In the genomic region with DNA sequence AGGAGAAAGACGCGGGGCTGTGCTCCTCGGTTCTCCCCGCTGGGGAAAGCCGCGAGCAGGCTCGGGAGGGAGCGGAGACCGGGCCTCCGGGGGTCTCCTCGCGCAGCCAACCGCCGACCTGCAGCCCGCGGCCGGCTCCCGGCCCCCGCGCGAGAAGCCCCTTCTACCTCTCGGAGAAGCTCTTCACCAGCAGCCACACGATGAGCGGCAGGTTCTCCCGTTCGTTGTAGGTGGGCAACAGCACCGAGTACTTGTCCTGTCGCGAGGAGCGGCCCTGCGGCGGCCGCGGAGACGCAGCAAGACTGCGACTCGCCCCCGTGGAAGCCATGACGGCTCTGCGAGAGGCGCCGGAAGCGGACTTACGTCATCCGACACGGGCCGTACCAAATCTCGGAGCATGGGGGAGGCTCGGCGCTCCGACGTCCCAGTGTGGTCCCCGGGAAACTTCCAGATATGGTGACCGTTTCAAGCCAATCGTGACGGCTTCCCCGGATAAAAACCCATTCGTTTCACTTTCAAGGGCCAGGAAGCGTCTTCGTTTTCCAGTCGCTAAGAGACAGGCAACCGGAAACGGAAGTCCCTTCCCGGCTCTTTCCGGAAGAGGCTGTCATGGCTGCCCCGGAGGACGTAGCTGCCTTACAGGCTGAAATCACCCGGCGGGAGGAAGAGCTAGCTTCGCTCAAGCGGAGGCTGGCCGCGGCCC, we compare ENCODE assay signal across 8 mouse cellular contexts. TPM values are rescaled to one million over a fixed set of nuclear protein-coding genes. Genes with fewer than 3 reads are reported as not detected.
DNase-seq lines count a peak whose midpoint lies in the region; ATAC-seq lines count a peak whose summit lies in the region.

A gene (minus strand): TSS at position 339 of the 703 bp plus-strand sequence.
A gene (minus strand): TSS at position 566 of the 703 bp plus-strand sequence.
A gene (plus strand): TSS at position 597 of the 703 bp plus-strand sequence.

- H3K4me3 ChIP-seq in heart, embryonic 13.5 days = peak within 1 kb of the TSS; percentile 100
- peak within 1 kb of the TSS; percentile 100 for H3K4me3 ChIP-seq in liver, embryonic 13.5 days (replicated peaks)
- peak within 1 kb of the TSS; percentile 90 for H3K4me3 ChIP-seq in stomach, embryonic 16.5 days (replicated peaks; ENCODE audit: low read length)

- peak within 1 kb of the TSS; percentile 98 for H3K9ac ChIP-seq in heart, embryonic 13.5 days
- H3K9ac ChIP-seq in liver, embryonic 13.5 days = peak within 1 kb of the TSS; percentile 97
- peak within 1 kb of the TSS; percentile 90 for H3K9ac ChIP-seq in stomach, embryonic 16.5 days (ENCODE audit: low read length)

- DNase-seq in CD4-positive helper T cell, adult 2 months (ENCODE audit: low read depth, low spot score) = peak; percentile 93
- DNase-seq in brain, embryonic 18.5 days (ENCODE audit: low read depth, low spot score) = peak; percentile 82
- peak; percentile 92 for DNase-seq in kidney, postnatal 10 days
- peak; percentile 77 for DNase-seq in liver, embryonic 13.5 days
- DNase-seq in neural tube, embryonic 10.5 days (ENCODE audit: extremely low spot score, low spot score) = peak; percentile 96

- peak within 1 kb of the TSS; percentile 95 for H3K27ac ChIP-seq in heart, embryonic 13.5 days (replicated peaks)
- peak within 1 kb of the TSS; percentile 86 for H3K27ac ChIP-seq in liver, embryonic 13.5 days
- peak within 1 kb of the TSS; percentile 84 for H3K27ac ChIP-seq in stomach, embryonic 16.5 days (ENCODE audit: low read length)

- ATAC-seq in erythroid progenitor cell, adult 5-6 weeks (replicated peaks; ENCODE audit: low FRiP score, poor library complexity, severe bottlenecking) = peak; percentile 94
- ATAC-seq in heart, embryonic 13.5 days (ENCODE audit: extremely low read depth, insufficient number of reproducible peaks, low FRiP score, low TSS enrichment) = peak; percentile 75
- peak; percentile 83 for ATAC-seq in liver, embryonic 13.5 days (ENCODE audit: low read depth)
- ATAC-seq in stomach, embryonic 16.5 days (ENCODE audit: insufficient read depth, low FRiP score) = peak; percentile 83

- H3K36me3 ChIP-seq in heart, embryonic 13.5 days = peaks cover 56% of the 10 kb centered on the region
- peaks cover 44% of the 10 kb centered on the region for H3K36me3 ChIP-seq in liver, embryonic 13.5 days
- no peaks in the 10 kb centered on the region; the same call in 1 of the 2 replicates for H3K36me3 ChIP-seq in stomach, embryonic 16.5 days (ENCODE audit: control insufficient read depth, insufficient read depth, low read length)

- peaks cover 33% of the 10 kb centered on the region for H3K4me1 ChIP-seq in heart, embryonic 13.5 days
- peaks cover 46% of the 10 kb centered on the region for H3K4me1 ChIP-seq in liver, embryonic 13.5 days (replicated peaks)
- peaks cover 23% of the 10 kb centered on the region for H3K4me1 ChIP-seq in stomach, embryonic 16.5 days (ENCODE audit: control insufficient read depth, insufficient read depth, low read length)

- 0% methylated on average over 73 of the region's 73 CpGs for WGBS in heart, embryonic 13.5 days
- WGBS in liver, embryonic 13.5 days (ENCODE audit: insufficient replicate concordance) = under 1% methylated on average over 73 of the region's 73 CpGs
- WGBS in stomach, embryonic 16.5 days = under 1% methylated on average over 73 of the region's 73 CpGs

- H3K4me2 ChIP-seq in heart, embryonic 13.5 days = peak within 1 kb of the TSS; percentile 99
- peak within 1 kb of the TSS; percentile 99 for H3K4me2 ChIP-seq in liver, embryonic 13.5 days
- H3K4me2 ChIP-seq in stomach, embryonic 16.5 days (ENCODE audit: low read depth, low read length) = peak within 1 kb of the TSS; percentile 97

- H3K27me3 ChIP-seq in heart, embryonic 13.5 days (replicated peaks) = no peaks in the 10 kb centered on the region
- no peaks in the 10 kb centered on the region for H3K27me3 ChIP-seq in liver, embryonic 13.5 days
- no peaks in the 10 kb centered on the region for H3K27me3 ChIP-seq in stomach, embryonic 16.5 days (ENCODE audit: control insufficient read depth, insufficient read depth, low read length)

- H3K9me3 ChIP-seq in heart, embryonic 13.5 days = no peaks in the 10 kb centered on the region
- no peaks in the 10 kb centered on the region for H3K9me3 ChIP-seq in liver, embryonic 13.5 days (replicated peaks)
- no peaks in the 10 kb centered on the region for H3K9me3 ChIP-seq in stomach, embryonic 16.5 days (replicated peaks; ENCODE audit: control insufficient read depth, low read length)

RNA-seq across cellular contexts. Expression of the first gene that starts in this region (rescaled TPM):
- 9.7 and 14.3 TPM in 2 replicates for total RNA-seq in erythroid progenitor cell, adult 5-6 weeks (2015; ENCODE audit: low replicate concordance)
- 23.0 and 28.4 TPM in 2 replicates for total RNA-seq in erythroid progenitor cell, adult 5-6 weeks (2017; ENCODE audit: low replicate concordance)
- polyA plus RNA-seq in heart, embryonic 13.5 days (2015; fragmentation: Nextera tagmentation; extraction: Ambion mirVana) = 11.7 and 12.3 TPM in 2 replicates
- 4.4 and 5.0 TPM in 2 replicates for polyA plus RNA-seq in liver, embryonic 13.5 days (2015; fragmentation: Nextera tagmentation; extraction: Ambion mirVana)
- 12.3 and 12.6 TPM in 2 replicates for polyA plus RNA-seq in stomach, embryonic 16.5 days (2015; fragmentation: Nextera tagmentation; extraction: Ambion mirVana)

RNA-seq across cellular contexts. Expression of the second gene that starts in this region (rescaled TPM):
- 44.0 TPM in 2 replicates for total RNA-seq in erythroid progenitor cell, adult 5-6 weeks (2015; ENCODE audit: low replicate concordance)
- total RNA-seq in erythroid progenitor cell, adult 5-6 weeks (2017; ENCODE audit: low replicate concordance) = 5.4 and 18.9 TPM in 2 replicates
- polyA plus RNA-seq in heart, embryonic 13.5 days (2015; fragmentation: Nextera tagmentation; extraction: Ambion mirVana) = 81.8 and 95.3 TPM in 2 replicates
- polyA plus RNA-seq in liver, embryonic 13.5 days (2015; fragmentation: Nextera tagmentation; extraction: Ambion mirVana) = 101 and 106 TPM in 2 replicates
- polyA plus RNA-seq in stomach, embryonic 16.5 days (2015; fragmentation: Nextera tagmentation; extraction: Ambion mirVana) = 96.2 and 118 TPM in 2 replicates

RNA-seq across cellular contexts. Expression of the third gene that starts in this region (rescaled TPM):
- 0.72 and 1.7 TPM in 2 replicates for total RNA-seq in erythroid progenitor cell, adult 5-6 weeks (2015; ENCODE audit: low replicate concordance)
- total RNA-seq in erythroid progenitor cell, adult 5-6 weeks (2017; ENCODE audit: low replicate concordance) = 1.2 and 1.3 TPM in 2 replicates
- 4.2 and 4.4 TPM in 2 replicates for polyA plus RNA-seq in heart, embryonic 13.5 days (2015; fragmentation: Nextera tagmentation; extraction: Ambion mirVana)
- polyA plus RNA-seq in liver, embryonic 13.5 days (2015; fragmentation: Nextera tagmentation; extraction: Ambion mirVana) = 3.4 and 3.9 TPM in 2 replicates
- 2.4 and 3.4 TPM in 2 replicates for polyA plus RNA-seq in stomach, embryonic 16.5 days (2015; fragmentation: Nextera tagmentation; extraction: Ambion mirVana)

Comparison
In these comparisons a context has a peak if more than half of its experiments do, and no peak if none do; other contexts are left out.
1. Peak in every context shown above with its lines: DNase-seq, ATAC-seq, H3K4me3 ChIP-seq and H3K27ac ChIP-seq.